Mouse (Mus musculus): Measurements from ENCODE around the gene Kcnj8. TPM values are rescaled to one million over a fixed set of nuclear protein-coding genes. Genes with fewer than 3 reads are reported as not detected.

Gene Kcnj8
- polyA plus RNA-seq (2014; fragmentation: Nextera tagmentation; extraction: Ambion mirVana) = 0.13 and 0.19 TPM in 2 replicates

GRCm38 (mm10) chr6:142571055-142571618 lies at the start of gene Kcnj8:
Gene Kcnj8 (minus strand): TSS chr6:142571614.
- Histone ChIP-seq H3K27me3 (ENCODE audit: control insufficient read depth, insufficient read depth, low read length) (peaks cover 37% of the 10 kb centered on the region), H3K36me3 (ENCODE audit: control insufficient read depth, insufficient read depth, low read length) (no peaks in the 10 kb centered on the region), H3K27ac (replicated peaks; ENCODE audit: low read depth, low read length) (no peak within 1 kb of the TSS), H3K9ac (ENCODE audit: low read length) (peak within 1 kb of the TSS; percentile 30; the same call in 1 of the 2 replicates), H3K4me1 (ENCODE audit: control insufficient read depth, insufficient read depth, low read length) (0 out of 2 replicates have a peak, but pooled peaks cover 4% of the 10 kb centered on the region), H3K4me3 (ENCODE audit: low read depth, low read length) (peak within 1 kb of the TSS; percentile 41), H3K9me3 (ENCODE audit: control insufficient read depth, low read length) (no peaks in the 10 kb centered on the region), H3K4me2 (ENCODE audit: low read depth, severe bottlenecking) (peak within 1 kb of the TSS; percentile 74)
- peak; percentile 76 for DNase-seq (ENCODE audit: low spot score)
- under 1% methylated on average over 33 of the region's 34 CpGs for WGBS
- peak; percentile 88 for ATAC-seq (ENCODE audit: insufficient number of reproducible peaks, low FRiP score, low TSS enrichment, low read depth)

GRCm38 (mm10) chr6:142616659-142617058 lies 45.2 kb upstream of the Kcnj8 start:
- 43% methylated on average over 3 of the region's 3 CpGs for WGBS
- no peak for DNase-seq (ENCODE audit: low spot score)

GRCm38 (mm10) chr6:142614324-142614723 lies 42.9 kb upstream of the Kcnj8 start:
- no peak overlapping the region for H3K4me2 ChIP-seq (ENCODE audit: low read depth, severe bottlenecking)
- no peak for DNase-seq (ENCODE audit: low spot score)
- H3K36me3 ChIP-seq (ENCODE audit: control insufficient read depth, insufficient read depth, low read length) = no peaks in the 10 kb centered on the region
- no peak overlapping the region for H3K9ac ChIP-seq (ENCODE audit: low read length)
- H3K27ac ChIP-seq (replicated peaks; ENCODE audit: low read depth, low read length) = no peak overlapping the region
- H3K27me3 ChIP-seq (ENCODE audit: control insufficient read depth, insufficient read depth, low read length) = no peaks in the 10 kb centered on the region
- H3K4me1 ChIP-seq (ENCODE audit: control insufficient read depth, insufficient read depth, low read length) = no peaks in the 10 kb centered on the region
- no peak overlapping the region for H3K4me3 ChIP-seq (ENCODE audit: low read depth, low read length)
- ATAC-seq (ENCODE audit: insufficient number of reproducible peaks, low FRiP score, low TSS enrichment, low read depth) = no peak
- no peaks in the 10 kb centered on the region for H3K9me3 ChIP-seq (ENCODE audit: control insufficient read depth, low read length)
- 89% methylated on average over 10 of the region's 10 CpGs for WGBS

More at GRCm38 (mm10) chr6:142616659-142617058, 45.2 kb upstream of the Kcnj8 start:
- Histone ChIP-seq H3K4me3 (ENCODE audit: low read depth, low read length) (no peak overlapping the region), H3K36me3 (ENCODE audit: control insufficient read depth, insufficient read depth, low read length) (no peaks in the 10 kb centered on the region), H3K9me3 (ENCODE audit: control insufficient read depth, low read length) (no peaks in the 10 kb centered on the region), H3K9ac (ENCODE audit: low read length) (no peak overlapping the region), H3K4me2 (ENCODE audit: low read depth, severe bottlenecking) (no peak overlapping the region), H3K27ac (replicated peaks; ENCODE audit: low read depth, low read length) (no peak overlapping the region), H3K4me1 (ENCODE audit: control insufficient read depth, insufficient read depth, low read length) (no peaks in the 10 kb centered on the region), H3K27me3 (ENCODE audit: control insufficient read depth, insufficient read depth, low read length) (no peaks in the 10 kb centered on the region)
- no peak for ATAC-seq (ENCODE audit: insufficient number of reproducible peaks, low FRiP score, low TSS enrichment, low read depth)

GRCm38 (mm10) chr6:142612366-142612765 lies 41.0 kb upstream of the Kcnj8 start:
- Histone ChIP-seq H3K27me3 (ENCODE audit: control insufficient read depth, insufficient read depth, low read length) (no peaks in the 10 kb centered on the region), H3K4me1 (ENCODE audit: control insufficient read depth, insufficient read depth, low read length) (no peaks in the 10 kb centered on the region), H3K4me2 (ENCODE audit: low read depth, severe bottlenecking) (no peak overlapping the region), H3K4me3 (ENCODE audit: low read depth, low read length) (no peak overlapping the region), H3K9me3 (ENCODE audit: control insufficient read depth, low read length) (no peaks in the 10 kb centered on the region), H3K9ac (ENCODE audit: low read length) (no peak overlapping the region), H3K27ac (replicated peaks; ENCODE audit: low read depth, low read length) (no peak overlapping the region), H3K36me3 (ENCODE audit: control insufficient read depth, insufficient read depth, low read length) (no peaks in the 10 kb centered on the region)
- DNase-seq (ENCODE audit: low spot score) (no peak), ATAC-seq (ENCODE audit: insufficient number of reproducible peaks, low FRiP score, low TSS enrichment, low read depth) (no peak)
- 84% methylated on average over 8 of the region's 8 CpGs for WGBS

GRCm38 (mm10) chr6:142609401-142610373 lies 38.3 kb upstream of the Kcnj8 start:
- 69% methylated on average over 9 of the region's 9 CpGs for WGBS
- H3K4me3 ChIP-seq (ENCODE audit: low read depth, low read length) = no peak overlapping the region
- no peak for DNase-seq (ENCODE audit: low spot score)
- ATAC-seq (ENCODE audit: insufficient number of reproducible peaks, low FRiP score, low TSS enrichment, low read depth) = peak; percentile 74
- H3K27me3 ChIP-seq (ENCODE audit: control insufficient read depth, insufficient read depth, low read length) = no peaks in the 10 kb centered on the region
- no peaks in the 10 kb centered on the region for H3K36me3 ChIP-seq (ENCODE audit: control insufficient read depth, insufficient read depth, low read length)
- H3K27ac ChIP-seq (replicated peaks; ENCODE audit: low read depth, low read length) = no peak overlapping the region
- H3K4me1 ChIP-seq (ENCODE audit: control insufficient read depth, insufficient read depth, low read length) = no peaks in the 10 kb centered on the region
- H3K4me2 ChIP-seq (ENCODE audit: low read depth, severe bottlenecking) = no peak overlapping the region
- no peak overlapping the region for H3K9ac ChIP-seq (ENCODE audit: low read length)
- H3K9me3 ChIP-seq (ENCODE audit: control insufficient read depth, low read length) = no peaks in the 10 kb centered on the region

GRCm38 (mm10) chr6:142607080-142607479 lies 35.7 kb upstream of the Kcnj8 start:
- WGBS = 66% methylated on average over 7 of the region's 7 CpGs
- Histone ChIP-seq H3K4me3 (ENCODE audit: low read depth, low read length) (no peak overlapping the region), H3K4me1 (ENCODE audit: control insufficient read depth, insufficient read depth, low read length) (no peaks in the 10 kb centered on the region), H3K27ac (replicated peaks; ENCODE audit: low read depth, low read length) (no peak overlapping the region), H3K4me2 (ENCODE audit: low read depth, severe bottlenecking) (no peak overlapping the region), H3K9me3 (ENCODE audit: control insufficient read depth, low read length) (no peaks in the 10 kb centered on the region), H3K36me3 (ENCODE audit: control insufficient read depth, insufficient read depth, low read length) (no peaks in the 10 kb centered on the region), H3K9ac (ENCODE audit: low read length) (no peak overlapping the region), H3K27me3 (ENCODE audit: control insufficient read depth, insufficient read depth, low read length) (no peaks in the 10 kb centered on the region)
- no peak for ATAC-seq (ENCODE audit: insufficient number of reproducible peaks, low FRiP score, low TSS enrichment, low read depth)
- no peak for DNase-seq (ENCODE audit: low spot score)

GRCm38 (mm10) chr6:142602772-142603171 lies 31.4 kb upstream of the Kcnj8 start:
- H3K27ac ChIP-seq (replicated peaks; ENCODE audit: low read depth, low read length) = no peak overlapping the region
- no peak overlapping the region for H3K4me2 ChIP-seq (ENCODE audit: low read depth, severe bottlenecking)
- no peak for ATAC-seq (ENCODE audit: insufficient number of reproducible peaks, low FRiP score, low TSS enrichment, low read depth)
- H3K9ac ChIP-seq (ENCODE audit: low read length) = no peak overlapping the region
- H3K9me3 ChIP-seq (ENCODE audit: control insufficient read depth, low read length) = no peaks in the 10 kb centered on the region
- WGBS = 79% methylated on average over 6 of the region's 6 CpGs
- H3K36me3 ChIP-seq (ENCODE audit: control insufficient read depth, insufficient read depth, low read length) = no peaks in the 10 kb centered on the region
- H3K27me3 ChIP-seq (ENCODE audit: control insufficient read depth, insufficient read depth, low read length) = no peaks in the 10 kb centered on the region
- DNase-seq (ENCODE audit: low spot score) = no peak
- no peaks in the 10 kb centered on the region for H3K4me1 ChIP-seq (ENCODE audit: control insufficient read depth, insufficient read depth, low read length)
- no peak overlapping the region for H3K4me3 ChIP-seq (ENCODE audit: low read depth, low read length)

GRCm38 (mm10) chr6:142578831-142579230 lies 7.4 kb upstream of the Kcnj8 start:
- no peaks in the 10 kb centered on the region for H3K36me3 ChIP-seq (ENCODE audit: control insufficient read depth, insufficient read depth, low read length)
- DNase-seq (ENCODE audit: low spot score) (no peak), ATAC-seq (ENCODE audit: insufficient number of reproducible peaks, low FRiP score, low TSS enrichment, low read depth) (no peak)
- 80% methylated on average over 4 of the region's 4 CpGs for WGBS
- H3K27me3 ChIP-seq (ENCODE audit: control insufficient read depth, insufficient read depth, low read length) = no peaks in the 10 kb centered on the region
- H3K27ac ChIP-seq (replicated peaks; ENCODE audit: low read depth, low read length) = no peak overlapping the region
- no peaks in the 10 kb centered on the region for H3K4me1 ChIP-seq (ENCODE audit: control insufficient read depth, insufficient read depth, low read length)
- H3K9me3 ChIP-seq (ENCODE audit: control insufficient read depth, low read length) = no peaks in the 10 kb centered on the region
- no peak overlapping the region for H3K9ac ChIP-seq (ENCODE audit: low read length)
- H3K4me2 ChIP-seq (ENCODE audit: low read depth, severe bottlenecking) = no peak overlapping the region
- H3K4me3 ChIP-seq (ENCODE audit: low read depth, low read length) = no peak overlapping the region

Data from limb, embryonic 11.5 days (tissue).